Mouse (Mus musculus): Measurements from ENCODE around the gene Nav3. TPM values are rescaled to one million over a fixed set of nuclear protein-coding genes. Genes with fewer than 3 reads are reported as not detected.
A peak's percentile ranks its signal among the peaks of the same experiment; 100 is the strongest.

The Nav3 gene
- polyA plus RNA-seq, 1 experiment = 46.6 TPM

DNA sequence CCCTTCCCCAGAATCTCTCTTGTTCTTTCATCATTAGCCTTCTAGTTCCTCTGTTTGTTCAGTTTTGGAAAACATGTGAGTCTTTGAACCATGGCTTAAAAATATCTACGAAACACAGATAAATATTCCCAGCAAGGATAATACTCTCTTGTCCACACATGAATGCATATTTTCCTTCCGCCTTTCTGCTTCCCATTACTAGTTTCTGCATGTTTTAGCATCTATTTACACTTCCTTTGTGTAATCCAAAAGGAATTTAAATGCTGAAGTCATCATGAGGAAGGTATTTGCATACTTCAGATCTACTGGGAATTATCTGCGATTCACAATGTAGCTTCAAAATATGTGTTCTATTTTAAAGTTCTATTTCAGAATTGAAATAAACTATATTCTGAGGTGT, 215.3 kb downstream of the Nav3 start:
- Histone ChIP-seq H3K4me1 (ENCODE audit: control insufficient read depth, insufficient read depth, low read length) (peaks cover 4% of the 10 kb centered on the region; the same call in 1 of the 2 replicates), H3K27ac (ENCODE audit: insufficient read depth, low read length) (no peak overlapping the region), H3K4me3 (ENCODE audit: insufficient read depth, low read length) (no peak overlapping the region)
- TF ChIP-seq CTCF (IDR thresholded peaks at IDR 0.05; ENCODE audit: extremely low read depth, insufficient read depth, low read length) (no peak), POLR2A (IDR thresholded peaks at IDR 0.05; ENCODE audit: extremely low read depth, insufficient read depth, low read length) (no peak)

GRCm38 (mm10) chr10:110233307-110233930, 222.6 kb downstream of the Nav3 start:
- TF ChIP-seq POLR2A (IDR thresholded peaks at IDR 0.05; ENCODE audit: extremely low read depth, insufficient read depth, low read length) (no peak), CTCF (IDR thresholded peaks at IDR 0.05; ENCODE audit: extremely low read depth, insufficient read depth, low read length) (no peak)
- peak overlapping the region; percentile 86 for H3K27ac ChIP-seq (ENCODE audit: insufficient read depth, low read length)
- H3K4me1 ChIP-seq (ENCODE audit: control insufficient read depth, insufficient read depth, low read length) = peaks cover 4% of the 10 kb centered on the region; the same call in 1 of the 2 replicates
- no peak overlapping the region for H3K4me3 ChIP-seq (ENCODE audit: insufficient read depth, low read length)

GRCm38 (mm10) chr10:110206411-110206810, 249.6 kb downstream of the Nav3 start:
- TF ChIP-seq CTCF (IDR thresholded peaks at IDR 0.05; ENCODE audit: extremely low read depth, insufficient read depth, low read length) = no peak
- TF ChIP-seq POLR2A (IDR thresholded peaks at IDR 0.05; ENCODE audit: extremely low read depth, insufficient read depth, low read length) = no peak
- no peak overlapping the region for H3K4me3 ChIP-seq (ENCODE audit: insufficient read depth, low read length)
- H3K27ac ChIP-seq (ENCODE audit: insufficient read depth, low read length) = no peak overlapping the region

GRCm38 (mm10) chr10:110204121-110204697, 251.8 kb downstream of the Nav3 start:
- H3K27ac ChIP-seq (ENCODE audit: insufficient read depth, low read length) = no peak overlapping the region
- H3K4me1 ChIP-seq (ENCODE audit: control insufficient read depth, insufficient read depth, low read length) = peaks cover 4% of the 10 kb centered on the region; the same call in 1 of the 2 replicates
- H3K4me3 ChIP-seq (ENCODE audit: insufficient read depth, low read length) = no peak overlapping the region
- TF ChIP-seq POLR2A (IDR thresholded peaks at IDR 0.05; ENCODE audit: extremely low read depth, insufficient read depth, low read length) (no peak), CTCF (IDR thresholded peaks at IDR 0.05; ENCODE audit: extremely low read depth, insufficient read depth, low read length) (no peak)

More at GRCm38 (mm10) chr10:110206411-110206810, 249.6 kb downstream of the Nav3 start:
- H3K4me1 ChIP-seq (ENCODE audit: control insufficient read depth, insufficient read depth, low read length) = peaks cover 4% of the 10 kb centered on the region; the same call in 1 of the 2 replicates

DNA sequence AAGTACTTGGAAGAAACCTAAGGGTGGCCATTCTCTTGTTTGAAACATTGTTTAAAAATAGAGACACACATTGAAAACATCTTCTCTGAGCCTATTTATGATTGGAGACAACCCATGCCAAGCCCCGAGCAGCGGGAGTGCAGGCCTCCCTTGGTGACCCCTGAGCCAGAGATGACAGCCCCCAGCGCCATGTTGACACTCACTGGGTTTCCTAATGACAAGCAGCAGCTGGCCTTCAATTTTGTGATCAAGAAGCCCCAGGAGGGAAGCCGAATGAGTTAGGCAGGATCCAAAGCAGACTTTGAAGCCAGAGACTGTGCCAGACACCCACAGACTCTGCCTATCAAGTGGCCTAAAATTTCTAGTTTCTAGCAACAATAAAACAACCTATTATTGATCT, 263.1 kb downstream of the Nav3 start:
- H3K4me1 ChIP-seq (ENCODE audit: control insufficient read depth, insufficient read depth, low read length) = peaks cover 3% of the 10 kb centered on the region; the same call in 1 of the 2 replicates
- TF ChIP-seq POLR2A (IDR thresholded peaks at IDR 0.05; ENCODE audit: extremely low read depth, insufficient read depth, low read length) (no peak), CTCF (IDR thresholded peaks at IDR 0.05; ENCODE audit: extremely low read depth, insufficient read depth, low read length) (no peak)
- H3K4me3 ChIP-seq (ENCODE audit: insufficient read depth, low read length) = no peak overlapping the region
- no peak overlapping the region for H3K27ac ChIP-seq (ENCODE audit: insufficient read depth, low read length)

GRCm38 (mm10) chr10:110192026-110192805, 263.8 kb downstream of the Nav3 start:
- Histone ChIP-seq H3K27ac (ENCODE audit: insufficient read depth, low read length) (no peak overlapping the region), H3K4me1 (ENCODE audit: control insufficient read depth, insufficient read depth, low read length) (peaks cover 3% of the 10 kb centered on the region; the same call in 1 of the 2 replicates), H3K4me3 (ENCODE audit: insufficient read depth, low read length) (no peak overlapping the region)
- TF ChIP-seq CTCF (IDR thresholded peaks at IDR 0.05; ENCODE audit: extremely low read depth, insufficient read depth, low read length) = no peak

DNA sequence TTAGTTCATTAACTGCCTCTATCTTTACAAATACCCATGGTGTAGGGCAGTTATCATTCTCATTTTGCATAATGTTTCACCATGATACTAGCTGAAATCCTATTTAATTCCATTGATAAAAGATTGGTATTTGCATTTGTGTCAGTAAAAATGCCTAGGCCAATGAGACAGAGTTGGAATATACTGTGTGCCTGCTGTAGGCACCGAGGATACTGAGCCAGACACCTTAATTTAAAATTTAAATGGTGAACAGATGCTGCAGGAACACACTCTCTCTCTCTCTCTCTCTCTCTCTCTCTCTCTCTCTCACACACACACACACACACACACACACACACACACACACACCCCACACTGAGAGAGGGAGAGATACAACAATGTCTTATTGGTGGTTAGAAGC, 269.8 kb downstream of the Nav3 start:
- Histone ChIP-seq H3K4me1 (ENCODE audit: control insufficient read depth, insufficient read depth, low read length) (peaks cover 2% of the 10 kb centered on the region; the same call in 1 of the 2 replicates), H3K27ac (ENCODE audit: insufficient read depth, low read length) (no peak overlapping the region), H3K4me3 (ENCODE audit: insufficient read depth, low read length) (no peak overlapping the region)
- TF ChIP-seq POLR2A (IDR thresholded peaks at IDR 0.05; ENCODE audit: extremely low read depth, insufficient read depth, low read length) (no peak), CTCF (IDR thresholded peaks at IDR 0.05; ENCODE audit: extremely low read depth, insufficient read depth, low read length) (no peak)

DNA sequence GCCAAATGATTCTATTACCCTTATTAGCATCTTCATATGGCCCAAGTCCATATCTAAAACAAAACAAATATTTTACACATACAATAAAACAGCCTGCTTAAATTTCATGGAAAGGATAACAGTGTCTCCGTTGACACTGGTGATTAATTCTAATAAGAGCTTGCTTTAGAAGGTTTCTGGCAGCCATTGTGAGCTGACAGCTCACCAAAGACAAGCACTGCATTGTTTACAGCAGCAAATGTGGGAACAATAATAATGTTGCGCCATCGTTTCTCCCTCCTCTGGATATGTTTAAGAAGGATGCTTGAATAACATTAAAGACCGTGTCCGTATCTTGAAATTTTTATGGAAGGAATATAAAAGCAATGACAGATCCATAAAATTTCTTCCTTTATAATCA, 280.1 kb downstream of the Nav3 start:
- TF ChIP-seq POLR2A (IDR thresholded peaks at IDR 0.05; ENCODE audit: extremely low read depth, insufficient read depth, low read length) (no peak), CTCF (IDR thresholded peaks at IDR 0.05; ENCODE audit: extremely low read depth, insufficient read depth, low read length) (no peak)
- Histone ChIP-seq H3K27ac (ENCODE audit: insufficient read depth, low read length) (no peak overlapping the region), H3K4me3 (ENCODE audit: insufficient read depth, low read length) (no peak overlapping the region), H3K4me1 (ENCODE audit: control insufficient read depth, insufficient read depth, low read length) (no peaks in the 10 kb centered on the region)

- H3K27ac ChIP-seq (ENCODE audit: insufficient read depth, low read length) = no peak overlapping the region
- no peak for TF ChIP-seq POLR2A (IDR thresholded peaks at IDR 0.05; ENCODE audit: extremely low read depth, insufficient read depth, low read length)
- no peak for TF ChIP-seq CTCF (IDR thresholded peaks at IDR 0.05; ENCODE audit: extremely low read depth, insufficient read depth, low read length)
- no peak overlapping the region for H3K4me3 ChIP-seq (ENCODE audit: insufficient read depth, low read length)
- no peaks in the 10 kb centered on the region for H3K4me1 ChIP-seq (ENCODE audit: control insufficient read depth, insufficient read depth, low read length)
Measured at GRCm38 (mm10) chr10:110169416-110169815, 286.6 kb downstream of the Nav3 start.
